Mouse (Mus musculus) liver, postnatal 0 days (tissue): ENCODE measurements around the gene Olfml2b. TPM values are rescaled to one million over a fixed set of nuclear protein-coding genes. Genes with fewer than 3 reads are reported as not detected.

Source experiments
- ATAC-seq: fragments of 200-750 bp; cut with Nextera tagmentation; 2 replicates; pipeline ENCODE4 v1.8.0; 2017; ENCODE audit warnings: mild to moderate bottlenecking, moderate library complexity
- DNase-seq: peaks from one replicate; pipeline ENCODE4 v3.0.0-alpha.2; 2016
- H3K27ac ChIP-seq: fragments of 300-500 bp; sonication (generic); 2 replicates; pipeline ENCODE4 v1.5.1; 2014; ENCODE audit warnings: antibody characterized with exemption, moderate library complexity, mild to moderate bottlenecking, low read depth
- H3K27me3 ChIP-seq: fragments of 300-500 bp; sonication (generic); 2 replicates; pipeline ENCODE4 v1.6.1; 2014; ENCODE audit warnings: low read length, control low read depth, mixed read lengths; ENCODE audit not compliant: insufficient read depth
- H3K36me3 ChIP-seq: fragments of 300-500 bp; sonication (generic); replicated peaks from 2 replicates; pipeline ENCODE4 v1.6.1; 2014; ENCODE audit warnings: mild to moderate bottlenecking, control low read depth, low read length, moderate library complexity, mixed read lengths; ENCODE audit not compliant: insufficient read depth
- H3K4me1 ChIP-seq: fragments of 300-500 bp; sonication (generic); 2 replicates; pipeline ENCODE4 v1.6.1; 2014; ENCODE audit warnings: antibody characterized with exemption, mild to moderate bottlenecking, control low read depth; ENCODE audit not compliant: insufficient read depth
- H3K4me2 ChIP-seq: fragments of 300-500 bp; sonication (generic); 2 replicates; pipeline ENCODE4 v1.6.1; 2014; ENCODE audit warnings: low read depth, mild to moderate bottlenecking, low read length, moderate library complexity, mixed read lengths
- H3K4me3 ChIP-seq: fragments of 300-500 bp; sonication (generic); 2 replicates; pipeline ENCODE4 v1.5.1; 2014; ENCODE audit warnings: low read depth, low read length
- H3K9ac ChIP-seq: fragments of 300-500 bp; sonication (generic); replicated peaks from 2 replicates; pipeline ENCODE4 v1.6.1; 2014; ENCODE audit warnings: mild to moderate bottlenecking, moderate library complexity
- H3K9me3 ChIP-seq: fragments of 300-500 bp; sonication (generic); 2 replicates; pipeline ENCODE4 v1.6.1; 2016; ENCODE audit warnings: mild to moderate bottlenecking, control low read depth, low read length, mixed read lengths
- CTCF ChIP-seq: sonication (generic); IDR thresholded peaks from 2 replicates; pipeline ENCODE4 v1.5.1; 2016; ENCODE audit warnings: antibody characterized with exemption, low read depth
- EP300 ChIP-seq: IDR thresholded peaks from 2 replicates; pipeline ENCODE4 v1.6.1; 2016; ENCODE audit warnings: antibody characterized with exemption, low read depth, mild to moderate bottlenecking
- whole genome bisulfite sequencing: fragments of 180-500 bp; shearing (Covaris S2); extraction: QIAGEN DNeasy Blood & Tissue Kit; methylation state at CpG from one replicate; pipeline ENCODE4 v1.1.7; 2014; ENCODE audit not compliant: insufficient replicate concordance; 5-methylcytosine and 5-hydroxymethylcytosine counted together
- polyA plus RNA-seq: library from polyadenylated mRNA; unstranded; fragments of >200 nt; fragmentation: Nextera tagmentation; extraction: Ambion mirVana; gene quantifications from 2 replicates; pipeline ENCODE4 v1.2.1, GENCODE M21; 2015

Olfml2b gene
- polyA plus RNA-seq, 1 experiment from 2014 or later: 2.9 TPM

GRCm38 (mm10) chr1:170664620-170665185 is 20.4 kb downstream of the Olfml2b start:
- H3K4me3 ChIP-seq: no peak overlapping the region
- 77% methylated on average over 11 of the region's 11 CpGs for WGBS
- H3K9ac ChIP-seq: no peak overlapping the region
- ATAC-seq: no peak
- H3K27me3 ChIP-seq: no peaks in the 10 kb centered on the region
- no peaks in the 10 kb centered on the region for H3K4me1 ChIP-seq
- H3K36me3 ChIP-seq: no peaks in the 10 kb centered on the region
- no peaks in the 10 kb centered on the region for H3K9me3 ChIP-seq
- no peak overlapping the region for H3K4me2 ChIP-seq
- no peak for DNase-seq
- TF ChIP-seq CTCF: no peak
- TF ChIP-seq EP300: no peak
- H3K27ac ChIP-seq: no peak overlapping the region

DNA sequence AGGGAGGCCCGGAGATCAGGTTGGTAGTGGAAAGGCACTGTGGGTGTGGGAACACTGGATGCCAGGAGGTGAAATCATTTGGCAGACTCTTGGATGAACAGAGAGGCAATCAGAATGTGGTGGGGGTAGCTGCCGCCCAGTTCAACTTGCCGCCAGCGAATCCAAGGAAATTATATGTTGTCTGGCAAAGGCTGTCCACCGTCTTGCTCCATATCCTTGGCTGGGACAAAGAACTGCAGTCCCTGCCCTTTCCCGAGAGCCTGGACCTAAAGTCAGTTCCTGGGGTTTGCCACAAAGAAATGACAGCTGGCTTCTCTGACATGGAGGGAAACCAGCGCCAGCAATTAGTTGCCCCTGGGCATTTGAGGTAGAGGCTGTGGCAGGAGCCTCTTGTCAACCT is 20.9 kb downstream of the Olfml2b start:
- ATAC-seq (no peak), DNase-seq (no peak)
- TF ChIP-seq EP300: no peak
- no peak for TF ChIP-seq CTCF
- H3K4me2 ChIP-seq: no peak overlapping the region
- no peak overlapping the region for H3K27ac ChIP-seq
- no peak overlapping the region for H3K9ac ChIP-seq
- H3K9me3 ChIP-seq: no peaks in the 10 kb centered on the region
- no peaks in the 10 kb centered on the region for H3K36me3 ChIP-seq
- no peak overlapping the region for H3K4me3 ChIP-seq
- no peaks in the 10 kb centered on the region for H3K4me1 ChIP-seq
- no peaks in the 10 kb centered on the region for H3K27me3 ChIP-seq
- WGBS: 82% methylated on average over 7 of the region's 7 CpGs

- no peak overlapping the region for H3K4me3 ChIP-seq
- ATAC-seq (no peak), DNase-seq (no peak)
- H3K4me2 ChIP-seq: no peak overlapping the region
- H3K4me1 ChIP-seq: no peaks in the 10 kb centered on the region
- H3K9ac ChIP-seq: no peak overlapping the region
- 77% methylated on average over 9 of the region's 9 CpGs for WGBS
- no peaks in the 10 kb centered on the region for H3K36me3 ChIP-seq
- no peaks in the 10 kb centered on the region for H3K27me3 ChIP-seq
- TF ChIP-seq CTCF (no peak), EP300 (no peak)
- no peaks in the 10 kb centered on the region for H3K9me3 ChIP-seq
- H3K27ac ChIP-seq: no peak overlapping the region
Observed at GRCm38 (mm10) chr1:170674184-170674775, 29.9 kb downstream of the Olfml2b start.

GRCm38 (mm10) chr1:170677681-170678080 is 33.3 kb downstream of the Olfml2b start:
- H3K9me3 ChIP-seq: no peaks in the 10 kb centered on the region
- H3K27ac ChIP-seq: no peak overlapping the region
- ATAC-seq: no peak
- no peak for TF ChIP-seq CTCF
- no peak for TF ChIP-seq EP300
- no peaks in the 10 kb centered on the region for H3K4me1 ChIP-seq
- DNase-seq: no peak
- WGBS: 87% methylated on average over 4 of the region's 4 CpGs
- no peaks in the 10 kb centered on the region for H3K27me3 ChIP-seq
- no peak overlapping the region for H3K9ac ChIP-seq
- H3K36me3 ChIP-seq: no peaks in the 10 kb centered on the region
- no peak overlapping the region for H3K4me3 ChIP-seq
- no peak overlapping the region for H3K4me2 ChIP-seq

DNA sequence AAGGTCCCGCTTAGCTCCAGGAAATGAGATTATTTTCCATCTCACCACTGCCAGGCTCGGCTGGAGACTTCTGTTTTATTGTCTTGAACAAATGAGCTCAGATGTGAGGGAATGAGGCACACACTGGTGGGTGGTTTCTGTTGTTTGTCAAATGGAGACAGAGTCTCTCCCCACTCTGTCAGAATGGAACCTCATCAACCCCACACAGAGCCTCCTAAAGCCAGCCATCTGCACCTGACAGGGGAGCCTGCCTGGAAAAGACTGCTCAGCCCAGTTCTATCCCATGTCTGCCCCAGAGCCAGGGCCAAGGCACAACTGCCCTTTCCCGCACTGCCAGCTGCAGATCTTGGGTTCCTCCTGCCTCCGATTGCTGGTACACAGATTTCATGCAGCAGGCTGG is 34.5 kb downstream of the Olfml2b start:
- Histone ChIP-seq H3K4me2 (no peak overlapping the region), H3K27ac (no peak overlapping the region), H3K4me3 (no peak overlapping the region), H3K9me3 (no peaks in the 10 kb centered on the region), H3K4me1 (no peaks in the 10 kb centered on the region), H3K9ac (no peak overlapping the region), H3K36me3 (no peaks in the 10 kb centered on the region), H3K27me3 (no peaks in the 10 kb centered on the region)
- ATAC-seq (no peak), DNase-seq (no peak)
- TF ChIP-seq CTCF (no peak), EP300 (no peak)
- WGBS: 68% methylated on average over 4 of the region's 4 CpGs

- no peak overlapping the region for H3K9ac ChIP-seq
- DNase-seq (no peak), ATAC-seq (no peak)
- no peaks in the 10 kb centered on the region for H3K9me3 ChIP-seq
- WGBS: 78% methylated on average over 2 of the region's 2 CpGs
- H3K27ac ChIP-seq: no peak overlapping the region
- TF ChIP-seq CTCF (no peak), EP300 (no peak)
- no peaks in the 10 kb centered on the region for H3K27me3 ChIP-seq
- H3K4me1 ChIP-seq: no peaks in the 10 kb centered on the region
- H3K4me2 ChIP-seq: no peak overlapping the region
- no peaks in the 10 kb centered on the region for H3K36me3 ChIP-seq
- H3K4me3 ChIP-seq: no peak overlapping the region
Observed at GRCm38 (mm10) chr1:170679624-170680023, 35.3 kb downstream of the Olfml2b start.

DNA sequence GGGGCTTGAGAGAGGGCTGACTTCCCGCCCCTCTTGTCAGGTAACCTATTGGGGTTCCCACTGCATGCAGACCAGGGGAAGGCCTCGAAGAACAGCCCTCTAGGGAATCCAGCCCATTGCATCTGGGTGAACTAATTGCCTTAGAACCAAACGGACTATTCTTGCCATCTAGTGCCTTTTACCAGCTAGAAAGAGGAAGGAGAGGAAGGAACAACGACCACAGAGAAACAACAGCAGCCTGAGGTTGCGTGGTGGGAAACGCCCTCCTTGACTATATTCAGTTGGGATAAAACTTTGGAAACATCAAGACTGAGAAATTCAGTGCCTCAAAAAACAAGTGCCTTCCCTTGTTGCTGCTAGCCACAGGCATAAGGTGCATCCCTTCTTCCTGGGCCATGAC is 39.5 kb downstream of the Olfml2b start:
- no peak for TF ChIP-seq EP300
- no peak for TF ChIP-seq CTCF
- no peaks in the 10 kb centered on the region for H3K4me1 ChIP-seq
- WGBS: 40% methylated on average over 6 of the region's 6 CpGs
- DNase-seq (no peak), ATAC-seq (no peak)
- H3K9me3 ChIP-seq: no peaks in the 10 kb centered on the region
- H3K9ac ChIP-seq: no peak overlapping the region
- no peak overlapping the region for H3K27ac ChIP-seq
- H3K4me2 ChIP-seq: no peak overlapping the region
- no peak overlapping the region for H3K4me3 ChIP-seq
- H3K36me3 ChIP-seq: no peaks in the 10 kb centered on the region
- no peaks in the 10 kb centered on the region for H3K27me3 ChIP-seq
